In the genomic region with DNA sequence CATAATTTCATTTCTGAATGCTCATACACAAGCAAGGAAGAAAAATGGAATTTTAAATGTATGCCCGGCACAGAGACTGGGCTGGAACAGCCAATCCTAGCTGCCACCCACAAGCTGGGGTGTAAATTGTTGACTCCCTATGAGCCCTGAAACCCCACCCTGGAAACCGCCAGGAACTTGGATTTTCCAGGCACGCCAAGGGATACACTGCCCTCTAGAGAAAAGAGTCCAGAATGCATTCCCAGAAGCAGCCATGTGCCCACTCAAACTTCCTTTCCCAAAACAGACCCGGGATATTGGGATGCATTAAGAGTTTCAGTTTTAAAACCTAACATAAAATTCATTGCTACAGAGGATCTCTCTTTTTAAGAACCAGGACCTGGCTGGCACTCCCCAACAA, we compare ENCODE assay signal across 9 mouse cellular contexts. TPM values are rescaled to one million over a fixed set of nuclear protein-coding genes. Genes with fewer than 3 reads are reported as not detected.
DNase-seq lines count a peak whose midpoint lies in the region; ATAC-seq and TF ChIP-seq lines count a peak whose summit lies in the region.
"Had no signal": no experiment of that assay in that cellular context is flagged by ENCODE, and none has a peak within 500 bp of the region (broad histone marks: within the 10 kb centered on the region; RNA-seq: fewer than 3 reads in every experiment).

No protein-coding gene starts in this region.

- peak; percentile 63 to 80 for DNase-seq in heart, adult 18-20 months
- DNase-seq in heart, embryonic 10.5 days (ENCODE audit: low spot score) = no peak
- peak; percentile 23 to 46 for DNase-seq in adrenal gland, postnatal 36 days
- peak; percentile 21 to 53 for DNase-seq in frontal cortex, postnatal 25 days (ENCODE audit: low spot score in 2 of 2)
- DNase-seq in liver, embryonic 14.5 days (ENCODE audit: low read depth in 3 of 3, low spot score in 3 of 3) = no peak
- DNase-seq in right cerebral cortex, postnatal 14 days = peak; percentile 46

- no peak overlapping the region for H3K4me3 ChIP-seq in heart, embryonic 10.5 days
- H3K4me3 ChIP-seq in kidney, embryonic 16.5 days (ENCODE audit: low read length) = no peak overlapping the region
- no peak overlapping the region for H3K4me3 ChIP-seq in liver, embryonic 14.5 days (ENCODE audit: insufficient read depth in 1 of 2, low read depth in 2 of 2, low read length in 2 of 2)

- H3K9me3 ChIP-seq in heart, embryonic 10.5 days = no peaks in the 10 kb centered on the region
- no peaks in the 10 kb centered on the region for H3K9me3 ChIP-seq in kidney, embryonic 16.5 days (ENCODE audit: low read length)
- no peaks in the 10 kb centered on the region for H3K9me3 ChIP-seq in liver, embryonic 14.5 days (ENCODE audit: control insufficient read depth, low read length)

- no peaks in the 10 kb centered on the region for H3K36me3 ChIP-seq in heart, embryonic 10.5 days
- no peaks in the 10 kb centered on the region for H3K36me3 ChIP-seq in kidney, embryonic 16.5 days (ENCODE audit: insufficient read depth, low read length)
- H3K36me3 ChIP-seq in liver, embryonic 14.5 days (replicated peaks; ENCODE audit: control insufficient read depth, insufficient read depth, low read depth) = no peaks in the 10 kb centered on the region

- no peak for TF ChIP-seq EP300 in liver, embryonic 14.5 days (IDR thresholded peaks at IDR 0.05; ENCODE audit: low read depth)

- peak; percentile 36 for TF ChIP-seq CTCF in liver, embryonic 14.5 days (IDR thresholded peaks at IDR 0.05; ENCODE audit: low read depth)

- ATAC-seq in kidney, embryonic 16.5 days (ENCODE audit: low FRiP score, low TSS enrichment) = no peak
- ATAC-seq in liver, embryonic 14.5 days (ENCODE audit: insufficient read depth) = no peak
- ATAC-seq in CD4-positive, CD25-positive, alpha-beta regulatory T cell, adult 4 months = no peak

- H3K4me1 ChIP-seq in heart, embryonic 10.5 days = peaks cover 28% of the 10 kb centered on the region
- peaks cover 3% of the 10 kb centered on the region; the same call in 1 of the 2 replicates for H3K4me1 ChIP-seq in kidney, embryonic 16.5 days (ENCODE audit: insufficient read depth, low read length)
- H3K4me1 ChIP-seq in liver, embryonic 14.5 days (replicated peaks; ENCODE audit: control insufficient read depth in 2 of 2, insufficient read depth in 2 of 2, low read length in 1 of 2) = no peaks in the 10 kb centered on the region

- WGBS in heart, embryonic 10.5 days = 10% methylated on average over 4 of the region's 4 CpGs
- 11% methylated on average over 4 of the region's 4 CpGs for WGBS in kidney, embryonic 16.5 days
- WGBS in liver, embryonic 14.5 days (ENCODE audit: insufficient replicate concordance) = 13% methylated on average over 4 of the region's 4 CpGs

- H3K9ac ChIP-seq in kidney, embryonic 16.5 days (replicated peaks; ENCODE audit: low read length) = no peak overlapping the region
- no peak overlapping the region for H3K9ac ChIP-seq in liver, embryonic 14.5 days (replicated peaks)

- 0 out of 2 replicates have a peak overlapping the region, but pooled peaks have one; percentile 13 for H3K4me2 ChIP-seq in kidney, embryonic 16.5 days (replicated peaks; ENCODE audit: low read depth, low read length)
- no peak overlapping the region for H3K4me2 ChIP-seq in liver, embryonic 14.5 days (ENCODE audit: low read depth)

- H3K27ac ChIP-seq in heart, embryonic 10.5 days = no peak overlapping the region
- H3K27ac ChIP-seq in kidney, embryonic 16.5 days (ENCODE audit: low read length) = no peak overlapping the region
- no peak overlapping the region for H3K27ac ChIP-seq in liver, embryonic 14.5 days
- H3K27ac ChIP-seq: macrophage had no signal

- peaks cover 22% of the 10 kb centered on the region; the same call in 1 of the 2 replicates for H3K27me3 ChIP-seq in heart, embryonic 10.5 days (ENCODE audit: insufficient read depth, poor library complexity, severe bottlenecking)
- H3K27me3 ChIP-seq in kidney, embryonic 16.5 days (ENCODE audit: insufficient read depth, low read length) = no peaks in the 10 kb centered on the region
- no peaks in the 10 kb centered on the region for H3K27me3 ChIP-seq in liver, embryonic 14.5 days (ENCODE audit: control insufficient read depth, insufficient read depth, low read length)

RNA-seq across cellular contexts. Expression of a gene that starts 3.5 kb away (rescaled TPM):
- total RNA-seq in heart, adult 18-20 months (2021) = 10 to 100 TPM; 20.8 to 25.6 TPM
- 1.6 and 4.6 TPM in 2 replicates for polyA plus RNA-seq in heart, embryonic 10.5 days (2016; fragmentation: Nextera tagmentation; extraction: Ambion mirVana)
- total RNA-seq in adrenal gland, postnatal 36 days (2021) = 10 to 100 TPM; 38.0 to 66.0 TPM
- 34.6 and 43.1 TPM in 2 replicates for polyA plus RNA-seq in kidney, embryonic 16.5 days (2015; fragmentation: Nextera tagmentation; extraction: Ambion mirVana)
- polyA plus RNA-seq in liver, embryonic 14.5 days (2012; rRNA removed) = 2.4 and 4.2 TPM in 2 replicates
- 2.8 and 3.9 TPM in 2 replicates for polyA plus RNA-seq in liver, embryonic 14.5 days (2014; fragmentation: Nextera tagmentation; extraction: Ambion mirVana)
- not detected for polyA plus RNA-seq in CD4-positive, CD25-positive, alpha-beta regulatory T cell, adult 4 months (2017; shearing (Covaris generic))

Comparison
In these comparisons a context has a peak if more than half of its experiments do, and no peak if none do; other contexts are left out.
1. DNase-seq: peak in heart, adult 18-20 months (2 of 2), adrenal gland, postnatal 36 days (2 of 2), frontal cortex, postnatal 25 days (2 of 2) and right cerebral cortex, postnatal 14 days (single experiment); none in heart, embryonic 10.5 days (single experiment) and liver, embryonic 14.5 days (0 of 3).